8 mouse cellular contexts compared by ENCODE assay signal in genomic region chrX:77510371-77511300, GRCm38 (mm10). TPM values are rescaled to one million over a fixed set of nuclear protein-coding genes. Genes with fewer than 3 reads are reported as not detected.
A peak's percentile ranks its signal among the peaks of the same experiment; 100 is the strongest.
DNase-seq lines count a peak whose midpoint lies in the region; ATAC-seq lines count a peak whose summit lies in the region.

Tbl1x (plus strand) TSS chrX:77511013.

- no peaks in the 10 kb centered on the region for H3K27me3 ChIP-seq in forebrain, embryonic 16.5 days (replicated peaks; ENCODE audit: control insufficient read depth, insufficient read depth, low read length)
- no peaks in the 10 kb centered on the region for H3K27me3 ChIP-seq in lung, embryonic 16.5 days (ENCODE audit: control insufficient read depth, insufficient read depth, low read depth, low read length)

- peak; percentile 92 for DNase-seq in ES-CJ7 (ENCODE audit: low read depth, low spot score)
- peak; percentile 62 for DNase-seq in heart, postnatal 25 days (ENCODE audit: low spot score)
- DNase-seq in layer of hippocampus, adult 8-10 months (ENCODE audit: low spot score in 2 of 2) = peak; percentile 33 to 41
- peak; percentile 49 for DNase-seq in ovary, postnatal 10 days (ENCODE audit: low spot score)
- DNase-seq in thymus, postnatal 10 days (ENCODE audit: low spot score in 2 of 2) = peak; percentile 50 to 62

- H3K9ac ChIP-seq in forebrain, embryonic 16.5 days (replicated peaks; ENCODE audit: low read depth, low read length) = peak within 1 kb of the TSS; percentile 74
- peak within 1 kb of the TSS; percentile 88 for H3K9ac ChIP-seq in lung, embryonic 16.5 days (ENCODE audit: low read length)

- peak within 1 kb of the TSS; percentile 66 for H3K4me3 ChIP-seq in forebrain, embryonic 16.5 days (replicated peaks; ENCODE audit: low read length)
- H3K4me3 ChIP-seq in lung, embryonic 16.5 days (ENCODE audit: low read length) = peak within 1 kb of the TSS; percentile 71

- intact Hi-C loops in heart, postnatal 25 days (cut with DNase I) = loop anchor here (2.0 to 5.0 kb wide), 4 partner anchors 37 to 198 kb away; no protein-coding TSS in a partner anchor

- H3K9me3 ChIP-seq in forebrain, embryonic 16.5 days (ENCODE audit: control insufficient read depth, low read length) = no peaks in the 10 kb centered on the region
- no peaks in the 10 kb centered on the region for H3K9me3 ChIP-seq in lung, embryonic 16.5 days (ENCODE audit: control insufficient read depth, low read length)

- peaks cover 14% of the 10 kb centered on the region for H3K4me1 ChIP-seq in forebrain, embryonic 16.5 days (replicated peaks; ENCODE audit: control insufficient read depth, insufficient read depth, low read length)
- H3K4me1 ChIP-seq in lung, embryonic 16.5 days (replicated peaks; ENCODE audit: control insufficient read depth, insufficient read depth, low read length) = peaks cover 9% of the 10 kb centered on the region

- H3K4me2 ChIP-seq in forebrain, embryonic 16.5 days (ENCODE audit: low read length) = peak within 1 kb of the TSS; percentile 53
- peak within 1 kb of the TSS; percentile 63 for H3K4me2 ChIP-seq in lung, embryonic 16.5 days (ENCODE audit: low read depth, low read length)

- 0 out of 2 replicates have a peak, but pooled peaks have one; percentile 41 for ATAC-seq in cerebellum, adult (ENCODE audit: insufficient number of reproducible peaks, low FRiP score, low TSS enrichment)
- ATAC-seq in forebrain, embryonic 16.5 days = peak; percentile 39
- ATAC-seq in lung, embryonic 16.5 days (ENCODE audit: low read depth) = peak; percentile 86

- H3K27ac ChIP-seq in forebrain, embryonic 16.5 days (ENCODE audit: low read length) = peak within 1 kb of the TSS; percentile 95
- peak within 1 kb of the TSS; percentile 97 for H3K27ac ChIP-seq in lung, embryonic 16.5 days (ENCODE audit: low read length)

- no peaks in the 10 kb centered on the region for H3K36me3 ChIP-seq in forebrain, embryonic 16.5 days (ENCODE audit: control insufficient read depth, insufficient read depth)
- no peaks in the 10 kb centered on the region for H3K36me3 ChIP-seq in lung, embryonic 16.5 days (ENCODE audit: control insufficient read depth, insufficient read depth, low read length)

- 15% methylated on average over 48 of the region's 76 CpGs for WGBS in forebrain, embryonic 16.5 days
- 10% methylated on average over 44 of the region's 76 CpGs for WGBS in lung, embryonic 16.5 days

RNA-seq across cellular contexts. Expression of gene Tbl1x, which starts in this region (rescaled TPM):
- polyA plus RNA-seq in forebrain, embryonic 16.5 days (2015; fragmentation: Nextera tagmentation; extraction: Ambion mirVana) = 55.5 and 59.8 TPM in 2 replicates
- 10 to 100 TPM; 30.7 to 34.4 TPM for total RNA-seq in heart, postnatal 25 days (2021)
- total RNA-seq in layer of hippocampus, adult 8-10 months (2022) = 10 to 100 TPM; 31.9 to 36.1 (median 34.3) TPM
- polyA plus RNA-seq in lung, embryonic 16.5 days (2015; fragmentation: Nextera tagmentation; extraction: Ambion mirVana) = 66.9 and 68.0 TPM in 2 replicates

Comparison
In these comparisons a context has a peak if more than half of its experiments do, and no peak if none do; other contexts are left out.
1. Peak in every context shown above with its lines: DNase-seq, ATAC-seq, H3K4me3 ChIP-seq and H3K27ac ChIP-seq.
2. DNase-seq: peak in every context shown above with its lines; median percentile 92 in ES-CJ7; 62 in heart, postnatal 25 days; 56 in thymus, postnatal 10 days; 49 in ovary, postnatal 10 days; 37 in layer of hippocampus, adult 8-10 months.